Mouse (Mus musculus): ENCODE data around the gene Dact3.

Dact3 gene

DNA sequence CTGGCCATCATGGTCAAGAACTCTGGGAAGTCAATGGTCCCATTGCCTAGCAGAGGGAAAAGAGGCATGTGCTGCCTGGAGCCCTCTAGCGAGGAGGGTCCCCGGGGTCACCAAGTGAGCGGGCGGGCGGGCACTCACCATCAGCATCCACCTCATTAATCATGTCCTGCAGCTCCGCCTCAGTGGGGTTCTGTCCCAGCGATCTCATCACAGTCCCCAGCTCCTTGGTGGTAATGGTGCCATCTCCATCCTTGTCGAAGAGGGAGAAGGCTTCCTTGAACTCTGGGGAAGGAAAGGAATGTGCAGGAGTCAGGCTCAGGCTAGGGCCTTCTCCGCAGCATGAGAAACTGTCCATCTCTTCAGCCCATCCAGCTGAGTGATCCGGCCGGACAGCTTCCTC lies 42.3 kb downstream of the Dact3 start:
- no peak for DNase-seq (ENCODE audit: low read depth)

DNA sequence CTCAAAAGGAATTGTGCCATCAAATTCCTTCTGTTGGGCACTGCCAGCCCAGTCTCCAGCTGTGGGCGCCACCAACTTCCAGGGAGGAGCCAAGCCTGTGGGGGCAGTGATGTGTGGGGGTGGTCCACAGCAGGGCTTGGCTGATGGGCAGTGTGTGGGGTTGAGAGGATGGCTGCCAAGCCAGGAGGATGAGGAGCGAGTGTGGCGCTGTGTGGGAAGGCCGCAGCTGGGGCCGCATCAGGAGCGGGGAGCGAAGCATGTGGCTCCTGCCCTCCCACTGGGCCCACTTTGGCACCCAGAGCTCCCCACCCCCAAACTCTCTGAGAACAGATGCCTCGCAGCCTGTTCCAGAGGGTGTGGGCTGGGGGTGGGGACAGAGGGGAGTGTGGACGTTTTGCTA lies 42.9 kb downstream of the Dact3 start:
- no peak for DNase-seq (ENCODE audit: low read depth)

DNA sequence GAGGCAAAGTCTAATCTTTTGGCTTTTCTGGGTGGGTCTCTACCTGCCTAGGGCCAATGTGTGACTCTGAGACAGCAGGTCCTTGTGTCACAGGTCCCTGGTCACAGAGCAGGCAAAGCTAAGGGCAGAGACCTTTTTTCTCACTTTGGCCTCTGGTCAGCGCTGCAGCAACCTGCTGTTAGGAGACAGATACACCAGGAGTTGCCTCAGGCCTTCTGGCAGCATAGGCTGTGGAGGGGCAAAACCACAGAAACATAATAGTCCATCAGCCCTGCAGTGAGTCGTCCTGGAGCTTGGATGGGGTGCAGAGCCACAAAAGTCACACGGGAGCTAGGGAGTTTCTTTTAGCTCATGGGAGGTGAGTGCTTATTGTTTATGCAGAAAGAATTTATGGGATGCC lies 43.6 kb downstream of the Dact3 start:
- DNase-seq (ENCODE audit: low read depth) = no peak

DNA sequence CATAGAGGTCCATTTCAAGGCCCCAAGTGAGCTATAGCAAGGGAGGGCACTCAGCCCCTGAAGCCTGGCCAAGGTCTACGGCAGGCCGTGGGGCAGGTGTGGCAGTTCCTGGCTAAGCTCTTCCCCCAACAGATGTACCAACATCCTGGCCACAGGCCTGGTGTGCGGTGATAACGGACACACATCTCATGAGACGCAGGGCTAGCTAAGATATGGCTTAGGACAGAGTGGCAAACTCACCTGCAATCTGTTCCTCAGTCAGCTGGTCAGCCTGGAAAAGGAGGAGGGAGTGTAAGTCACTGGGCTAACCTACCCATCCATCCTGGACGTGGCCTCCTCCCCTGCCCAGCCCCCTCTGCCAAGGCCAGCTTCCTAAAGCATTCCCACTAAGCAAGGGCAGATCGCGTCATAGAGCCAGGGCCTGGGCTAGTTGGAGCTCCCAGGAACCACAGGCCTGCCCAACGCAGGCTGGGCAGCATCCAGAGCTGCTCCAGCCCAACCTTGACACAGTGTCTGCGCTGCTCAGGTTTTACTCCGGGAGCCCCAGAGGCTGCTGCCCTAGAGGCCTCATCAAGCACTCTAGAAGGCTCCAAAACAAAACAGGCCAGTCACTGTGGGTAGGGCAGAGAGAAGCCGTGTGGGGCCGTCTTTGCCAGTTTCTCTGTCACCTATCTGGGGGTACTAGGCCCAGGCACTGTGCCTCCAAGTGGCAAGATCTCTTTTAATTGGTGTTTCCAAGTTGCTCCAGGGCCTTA lies 44.5 kb downstream of the Dact3 start:
- no peak for DNase-seq (ENCODE audit: low read depth)

DNA sequence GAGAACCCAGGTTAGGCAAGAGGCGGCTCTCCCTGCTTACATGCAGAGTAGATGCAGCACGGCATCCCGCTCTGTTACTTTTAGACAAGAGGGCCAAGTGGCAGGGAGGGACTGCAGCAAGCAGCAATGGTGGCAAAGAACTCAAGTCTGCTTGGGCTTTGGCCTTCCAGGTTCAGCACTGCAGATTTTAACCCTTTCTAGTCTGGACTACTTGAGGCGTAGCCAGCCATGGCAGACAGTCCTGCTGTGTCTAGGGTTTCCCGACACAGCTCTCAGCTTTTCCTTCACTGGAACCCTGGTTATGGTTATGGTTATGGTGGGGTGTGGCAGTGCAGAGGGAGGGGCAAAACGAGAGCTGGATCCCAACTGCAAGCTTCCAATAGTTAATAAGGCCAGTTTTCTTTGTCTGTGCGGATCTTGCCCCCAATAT lies 45.0 kb downstream of the Dact3 start:
- no peak for DNase-seq (ENCODE audit: low read depth)

- no peak for DNase-seq (ENCODE audit: low read depth)
These were observed 46.0 kb downstream of the Dact3 start for GRCm38 (mm10) chr7:16920818-16921791.

DNA sequence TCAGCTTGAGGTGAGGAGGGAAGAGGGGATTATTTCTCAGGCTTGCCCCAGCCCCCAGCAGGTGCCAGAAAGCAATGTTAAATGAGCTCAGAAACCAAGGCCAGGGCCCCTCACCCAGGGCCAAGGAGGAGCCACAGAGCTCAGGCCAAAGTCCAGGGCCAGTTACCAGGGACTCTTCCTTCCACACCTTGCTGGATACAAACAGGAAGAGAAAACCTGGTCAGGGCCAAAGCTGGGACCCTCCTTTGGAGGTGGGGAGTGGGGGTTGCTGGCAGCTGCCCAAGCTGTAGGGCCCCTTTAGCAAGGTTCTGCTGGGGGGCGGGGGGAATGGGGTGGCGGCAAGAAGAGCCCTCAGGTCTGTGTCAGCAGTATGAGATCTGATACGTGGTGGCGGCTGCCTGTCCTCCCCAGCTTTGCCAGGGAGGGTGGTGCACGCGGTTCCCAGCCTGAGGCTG lies 46.8 kb downstream of the Dact3 start:
- no peak for DNase-seq (ENCODE audit: low read depth)

GRCm38 (mm10) chr7:16922360-16922973 lies 47.4 kb downstream of the Dact3 start:
- DNase-seq (ENCODE audit: low read depth) = no peak

DNA sequence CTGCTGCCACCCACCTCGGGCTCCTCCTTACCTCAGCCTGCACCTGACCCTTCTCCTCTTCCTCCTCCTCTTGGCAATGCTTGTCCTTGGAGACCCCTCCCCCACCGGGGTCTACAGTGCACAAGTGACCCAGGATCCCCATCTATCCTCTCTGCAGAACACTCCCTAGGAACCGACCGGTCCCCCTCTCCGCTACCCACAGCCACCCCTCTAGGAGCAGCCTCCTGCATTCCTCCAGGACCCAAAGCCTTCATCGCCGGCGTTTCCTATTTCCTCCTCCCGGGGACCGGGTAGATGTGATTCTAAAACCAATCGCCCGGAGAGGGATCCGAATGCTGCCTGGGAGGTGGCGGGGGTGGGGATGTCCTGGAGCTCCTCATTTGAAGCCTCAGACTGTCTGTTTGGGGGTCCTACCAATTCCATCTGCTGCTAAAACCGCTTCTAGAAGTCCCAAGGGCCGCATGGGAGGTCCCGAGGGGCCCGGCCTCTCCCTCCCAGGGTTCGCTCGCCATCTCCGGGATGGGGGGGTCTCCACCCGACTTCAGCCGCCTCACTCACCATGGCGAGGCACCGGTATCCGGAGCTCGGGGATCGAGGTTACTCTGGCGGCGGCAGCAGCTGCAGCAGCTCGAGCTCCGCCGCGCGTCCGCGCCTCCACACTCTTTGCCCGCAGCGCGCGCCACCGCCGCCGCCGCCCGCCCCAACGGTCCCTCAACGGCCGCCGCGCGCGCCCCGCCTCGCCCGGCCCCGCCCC lies 48.3 kb downstream of the Dact3 start:
- DNase-seq (ENCODE audit: low read depth) = no peak

DNA sequence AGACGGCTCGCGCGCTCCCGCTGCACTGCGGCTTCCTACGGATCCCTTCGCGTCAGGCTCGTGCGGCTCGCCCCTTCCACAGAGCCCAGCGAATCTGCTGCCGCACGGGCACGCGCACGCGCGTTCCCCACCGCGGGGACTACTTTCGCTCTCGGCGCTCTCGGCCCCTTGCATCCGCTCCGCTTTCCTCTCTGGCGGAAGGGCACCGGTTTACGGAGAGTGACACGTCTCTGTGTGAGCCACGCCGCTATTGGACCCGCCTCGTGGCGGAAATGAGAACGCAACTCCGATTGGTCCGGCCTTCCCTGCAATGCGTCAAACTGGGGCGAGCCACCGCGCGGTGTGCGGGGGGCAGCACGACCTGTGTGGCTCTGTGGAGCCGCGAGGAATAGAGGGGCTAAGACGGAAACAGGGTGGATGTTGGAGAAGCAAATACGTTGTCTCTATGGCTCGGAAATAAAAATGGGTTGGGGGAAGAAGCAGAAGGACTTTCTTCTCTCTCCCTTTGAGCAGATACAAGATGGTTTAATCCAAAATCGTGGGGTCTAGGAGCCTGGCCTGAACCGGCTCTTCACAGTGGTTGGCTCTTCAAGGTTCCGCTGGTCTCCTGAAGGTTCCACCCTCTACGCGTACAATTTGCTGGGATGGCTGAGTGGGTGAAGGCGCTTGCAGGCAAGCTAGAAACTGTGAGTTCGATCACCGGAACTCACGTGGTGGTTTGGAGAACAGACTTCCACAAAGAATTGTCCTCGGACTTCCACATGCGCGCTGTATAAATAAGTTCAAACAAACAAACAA lies 49.1 kb downstream of the Dact3 start, which contains the start of gene Calm3:
Gene Calm3, minus strand, starts transcription at position 78 of the 798 bp plus-strand sequence.
- DNase-seq (ENCODE audit: low read depth) = peak; percentile 100

GRCm38 (mm10) chr7:16928341-16928740 lies 53.2 kb downstream of the Dact3 start:
- peak; percentile 52 for DNase-seq (ENCODE audit: low read depth)

GRCm38 (mm10) chr7:16930850-16931249 lies 55.7 kb downstream of the Dact3 start:
- DNase-seq (ENCODE audit: low read depth) = peak; percentile 88

DNA sequence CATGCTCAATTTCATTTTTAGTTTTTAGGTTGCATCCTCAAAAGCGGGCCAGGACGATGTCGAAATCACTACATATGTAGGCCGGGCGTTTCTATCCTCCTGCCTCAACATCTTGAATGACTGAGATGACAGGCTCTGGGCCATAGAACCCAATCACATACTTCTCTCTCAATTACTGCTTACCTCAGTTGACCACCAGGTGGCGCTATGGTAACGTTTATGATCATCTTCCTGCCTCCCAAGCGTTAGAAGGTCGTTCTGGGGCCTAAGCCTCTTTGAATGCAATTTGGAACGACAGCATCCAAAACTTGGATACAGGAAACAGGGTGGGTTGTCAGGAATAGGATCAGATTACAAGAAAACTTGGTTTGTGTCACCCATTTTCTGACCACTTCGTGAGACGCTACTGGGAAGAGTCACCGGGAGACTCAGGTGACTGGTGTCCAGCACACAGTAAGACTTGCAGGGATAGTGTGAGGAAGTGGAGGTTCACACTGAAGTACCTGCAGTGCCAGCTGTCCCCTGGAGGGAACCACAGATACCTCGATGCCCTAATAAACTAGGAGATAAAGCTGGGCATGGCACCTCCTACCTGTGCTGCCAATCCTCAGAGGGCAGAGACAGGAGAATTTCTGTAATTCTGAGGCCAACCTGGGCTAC lies 57.0 kb downstream of the Dact3 start:
- DNase-seq (ENCODE audit: low read depth) = peak; percentile 95

- peak; percentile 83 for DNase-seq (ENCODE audit: low read depth)
These were observed 57.8 kb downstream of the Dact3 start for GRCm38 (mm10) chr7:16932704-16933577.

All from induced T-regulatory cell, adult 2 months (primary cell).